Mouse (Mus musculus) liver, adult 10 weeks (tissue): ENCODE results near the gene Elp4. TPM values are rescaled to one million over a fixed set of nuclear protein-coding genes. Genes with fewer than 3 reads are reported as not detected.

ENCODE experiments used
- polyA plus RNA-seq: library from polyadenylated mRNA; stranded (reverse); fragments of 350-450 nt; fragmentation: Illumina TruSeq; extraction: RNeasy Lipid Tissue Mini Kit (QIAGEN cat#74804); gene quantifications from one replicate; pipeline ENCODE4 v1.2.3, GENCODE M21; 2014; ENCODE audit warnings: low read depth, low replicate concordance

Gene Elp4
- 26.1 TPM for polyA plus RNA-seq

DNA sequence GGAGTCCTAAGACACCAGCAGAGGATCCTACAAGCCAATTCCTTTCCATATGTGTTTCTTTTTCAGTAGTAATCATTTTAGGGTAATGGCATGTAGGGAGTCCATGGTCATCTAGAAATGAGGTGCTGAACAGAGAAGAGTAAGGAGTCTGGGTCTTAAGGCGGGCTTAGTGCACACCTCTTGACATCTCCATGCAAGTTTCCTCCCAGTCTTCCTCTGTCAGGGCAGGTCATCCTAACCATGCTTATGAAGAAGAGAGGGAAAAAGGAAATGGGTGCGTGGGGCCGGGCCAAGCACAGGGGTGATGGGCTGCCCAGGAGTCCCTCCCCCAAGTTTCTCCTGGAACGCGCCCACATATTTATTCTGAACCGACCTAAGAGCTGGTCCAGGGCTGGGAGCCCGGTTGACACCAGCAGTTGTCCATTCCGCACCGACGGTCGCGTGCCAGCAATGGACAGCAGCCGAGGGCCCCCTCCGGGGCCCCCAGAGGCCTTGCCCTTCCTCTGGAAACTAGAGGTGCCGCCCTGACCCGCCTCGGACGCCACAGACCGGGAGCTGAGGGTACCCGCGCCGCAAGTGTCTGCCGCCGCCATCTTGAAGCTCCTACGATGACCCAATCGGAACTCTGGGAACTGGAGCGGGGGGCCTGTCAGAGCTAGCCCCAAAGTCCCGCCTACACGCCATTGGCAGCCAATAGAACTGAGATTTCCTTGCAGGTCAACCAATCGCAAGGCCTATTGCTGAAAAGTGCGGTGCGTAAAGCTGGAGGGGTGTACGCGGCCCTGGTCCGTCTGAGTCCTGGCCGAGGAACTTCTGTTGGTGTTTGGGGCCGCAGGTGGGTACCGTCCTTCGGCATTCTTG is at the start of gene Elp4, which contains the start of gene Immp1l:
Elp4 (minus strand) TSS at position 669 of the 861 bp plus-strand sequence.
Immp1l (plus strand) TSS at position 743 of the 861 bp plus-strand sequence.

GRCm38 (mm10) chr2:105668271-105669270 is 235.8 kb downstream of the Elp4 start, which contains the start of gene Pax6:
Gene Pax6 (plus strand): TSS chr2:105668900.

Other genes starting within 250 kb of the Elp4 start
- not detected for gene Pax6, start 235.7 kb downstream of the Elp4 start, polyA plus RNA-seq
- 122 TPM for gene Immp1l, start 74 bp upstream of the Elp4 start, polyA plus RNA-seq
- 19.2 TPM for gene Dnajc24, start 99.0 kb upstream of the Elp4 start, polyA plus RNA-seq